Mouse (Mus musculus) hindbrain, embryonic 10.5 days (tissue): ENCODE measurements around the gene Gemin2. TPM values are rescaled to one million over a fixed set of nuclear protein-coding genes. Genes with fewer than 3 reads are reported as not detected.
"Not testable (repeated sequence)": the region's sequence is repeated elsewhere in the genome, so short reads cannot be mapped to it uniquely, and the experiment has no call there.

ENCODE experiments used
- DNase-seq: peaks from one replicate; pipeline ENCODE4 v3.0.0-alpha.2; 2017; ENCODE audit warnings: low spot score
- H3K27ac ChIP-seq: fragments of 300-500 bp; sonication (generic); 2 replicates; pipeline ENCODE4 v1.5.1; 2016; ENCODE audit warnings: mild to moderate bottlenecking, moderate library complexity
- H3K27me3 ChIP-seq: fragments of 300-500 bp; sonication (generic); 2 replicates; pipeline ENCODE4 v1.6.1; 2016; ENCODE audit warnings: mild to moderate bottlenecking; ENCODE audit not compliant: poor library complexity, insufficient read depth, severe bottlenecking
- H3K36me3 ChIP-seq: fragments of 300-500 bp; sonication (generic); 2 replicates; pipeline ENCODE4 v1.6.1; 2016; ENCODE audit warnings: mild to moderate bottlenecking, moderate library complexity
- H3K4me1 ChIP-seq: fragments of 300-500 bp; sonication (generic); replicated peaks from 2 replicates; pipeline ENCODE4 v1.6.1; 2016; ENCODE audit warnings: mild to moderate bottlenecking
- H3K4me3 ChIP-seq: fragments of 300-500 bp; sonication (generic); 2 replicates; pipeline ENCODE4 v1.5.1; 2016; ENCODE audit warnings: mild to moderate bottlenecking, moderate library complexity
- H3K9me3 ChIP-seq: fragments of 300-500 bp; sonication (generic); 2 replicates; pipeline ENCODE4 v1.6.1; 2016; ENCODE audit warnings: mild to moderate bottlenecking, moderate library complexity
- WGBS: fragments of 180-500 bp; shearing (Covaris S2); methylation state at CpG from one replicate; pipeline ENCODE4 v1.1.7; 2016; 5-methylcytosine and 5-hydroxymethylcytosine counted together
- polyA plus RNA-seq: library from polyadenylated mRNA; unstranded; fragments of >200 nt; fragmentation: Nextera tagmentation; extraction: Ambion mirVana; gene quantifications from 2 replicates; pipeline ENCODE4 v1.2.1, GENCODE M21; 2016

Gene Gemin2
- polyA plus RNA-seq, 1 experiment from 2014 or later = 28.7 TPM

- 69% methylated on average over 10 of the region's 10 CpGs for WGBS
- Histone ChIP-seq H3K4me3 (peak overlapping the region; percentile 36), H3K9me3 (no peaks in the 10 kb centered on the region), H3K27ac (peak overlapping the region; percentile 94), H3K4me1 (0 out of 2 replicates have a peak, but pooled peaks cover 4% of the 10 kb centered on the region), H3K27me3 (no peaks in the 10 kb centered on the region), H3K36me3 (peaks cover 37% of the 10 kb centered on the region)
- no peak for DNase-seq
These were observed 26.2 kb downstream of the Gemin2 start for GRCm38 (mm10) chr12:59039162-59039970.

GRCm38 (mm10) chr12:59039971-59040844 is 27.0 kb downstream of the Gemin2 start:
- H3K27me3 ChIP-seq = no peaks in the 10 kb centered on the region
- peaks cover 41% of the 10 kb centered on the region for H3K36me3 ChIP-seq
- no peaks in the 10 kb centered on the region for H3K9me3 ChIP-seq
- peak; percentile 79 for DNase-seq
- WGBS = 2% methylated on average over 23 of the region's 23 CpGs
- peak overlapping the region; percentile 94 for H3K27ac ChIP-seq
- 0 out of 2 replicates have a peak, but pooled peaks cover 4% of the 10 kb centered on the region for H3K4me1 ChIP-seq
- H3K4me3 ChIP-seq = peak overlapping the region; percentile 36

DNA sequence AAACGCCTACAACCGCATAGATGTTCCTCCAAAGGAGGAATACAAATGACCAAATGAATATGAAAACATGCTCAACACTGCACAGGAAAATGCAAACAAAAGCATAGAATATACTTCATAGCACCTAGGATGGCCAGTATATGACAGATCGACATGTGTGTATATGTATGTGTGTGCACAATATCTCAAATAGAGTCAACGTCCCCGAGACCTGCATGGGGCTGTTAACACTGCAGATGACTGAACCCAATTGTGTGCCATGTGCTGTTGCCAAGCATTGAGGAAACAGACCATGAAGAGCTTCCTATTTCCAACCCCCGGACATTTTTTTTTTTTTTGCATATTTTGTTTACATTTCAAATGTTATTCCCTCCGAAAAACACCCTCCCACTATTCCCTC is 27.7 kb downstream of the Gemin2 start:
- DNase-seq = no peak
- Histone ChIP-seq H3K27ac (no peak overlapping the region), H3K4me1 (0 out of 2 replicates have a peak, but pooled peaks cover 4% of the 10 kb centered on the region), H3K27me3 (no peaks in the 10 kb centered on the region), H3K9me3 (no peaks in the 10 kb centered on the region), H3K4me3 (no peak overlapping the region), H3K36me3 (peaks cover 47% of the 10 kb centered on the region)
- WGBS = 35% methylated on average over 7 of the region's 7 CpGs

DNA sequence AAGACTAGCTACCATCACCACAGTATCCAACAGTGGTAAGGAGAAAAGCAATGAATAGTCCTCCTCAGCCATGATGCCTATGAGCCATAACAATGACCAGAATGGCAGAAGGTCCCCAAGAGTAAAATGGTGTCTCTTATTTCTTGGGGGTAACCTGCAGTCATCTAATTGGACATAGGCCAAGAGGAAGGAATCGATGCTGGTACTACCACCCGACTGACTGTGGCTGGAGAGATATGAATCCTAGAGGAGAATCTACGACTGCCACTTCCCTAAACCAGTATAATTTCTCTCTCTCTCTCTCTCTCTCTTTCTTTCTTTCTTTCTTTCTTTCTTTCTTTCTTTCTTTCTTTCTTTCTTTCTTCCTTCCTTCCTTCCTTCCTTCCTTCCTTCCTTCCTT is 39.3 kb downstream of the Gemin2 start:
- Histone ChIP-seq H3K27ac (no peak overlapping the region), H3K27me3 (no peaks in the 10 kb centered on the region), H3K9me3 (no peaks in the 10 kb centered on the region), H3K36me3 (peaks cover 77% of the 10 kb centered on the region), H3K4me3 (no peak overlapping the region), H3K4me1 (no peaks in the 10 kb centered on the region)
- DNase-seq = no peak
- WGBS = 98% methylated on average over 3 of the region's 3 CpGs

DNA sequence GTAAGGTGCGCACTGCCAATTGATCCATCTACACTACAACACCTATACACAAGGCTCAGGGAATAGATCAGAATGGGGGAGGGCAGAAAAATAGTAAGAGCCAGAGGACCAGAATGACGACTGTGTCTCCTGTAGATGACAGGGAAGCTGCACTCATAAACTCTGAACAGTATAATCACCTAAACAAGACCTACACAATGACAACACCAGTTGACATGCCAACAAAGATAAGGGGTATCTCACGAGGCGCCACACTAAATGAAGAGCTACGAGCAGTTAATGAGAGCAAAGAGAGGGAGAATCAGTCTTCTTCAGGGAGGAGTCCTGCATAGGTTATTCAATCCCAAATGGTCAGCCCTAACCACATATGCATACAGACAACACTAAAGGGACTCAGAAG is 40.0 kb downstream of the Gemin2 start:
- Histone ChIP-seq H3K27ac (no peak overlapping the region), H3K27me3 (no peaks in the 10 kb centered on the region), H3K4me1 (no peaks in the 10 kb centered on the region), H3K4me3 (no peak overlapping the region), H3K36me3 (peaks cover 76% of the 10 kb centered on the region), H3K9me3 (no peaks in the 10 kb centered on the region)
- 91% methylated on average over 5 of the region's 5 CpGs for WGBS
- no peak for DNase-seq

DNA sequence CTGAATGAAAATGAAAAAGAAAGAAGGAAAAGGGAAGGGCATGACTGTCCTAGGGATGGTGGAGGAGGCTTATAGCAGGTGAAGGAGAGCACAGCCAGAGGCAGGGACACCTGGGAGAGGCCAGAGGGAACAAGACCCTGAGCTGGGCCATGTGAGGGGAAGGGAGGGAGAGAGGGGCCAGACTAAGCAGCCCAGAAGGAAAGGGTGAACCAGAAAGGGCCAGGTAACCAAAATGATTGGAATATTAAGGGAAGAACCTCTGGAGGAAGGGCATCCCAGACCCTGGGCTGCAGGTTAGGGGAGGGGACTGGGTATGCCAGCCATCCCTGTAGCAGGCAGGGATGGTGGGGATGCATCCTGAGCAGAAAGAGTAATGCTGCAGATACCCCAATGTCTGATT is 40.8 kb downstream of the Gemin2 start:
- H3K4me1 ChIP-seq = peaks cover under 1% of the 10 kb centered on the region; the same call in 1 of the 2 replicates

DNA sequence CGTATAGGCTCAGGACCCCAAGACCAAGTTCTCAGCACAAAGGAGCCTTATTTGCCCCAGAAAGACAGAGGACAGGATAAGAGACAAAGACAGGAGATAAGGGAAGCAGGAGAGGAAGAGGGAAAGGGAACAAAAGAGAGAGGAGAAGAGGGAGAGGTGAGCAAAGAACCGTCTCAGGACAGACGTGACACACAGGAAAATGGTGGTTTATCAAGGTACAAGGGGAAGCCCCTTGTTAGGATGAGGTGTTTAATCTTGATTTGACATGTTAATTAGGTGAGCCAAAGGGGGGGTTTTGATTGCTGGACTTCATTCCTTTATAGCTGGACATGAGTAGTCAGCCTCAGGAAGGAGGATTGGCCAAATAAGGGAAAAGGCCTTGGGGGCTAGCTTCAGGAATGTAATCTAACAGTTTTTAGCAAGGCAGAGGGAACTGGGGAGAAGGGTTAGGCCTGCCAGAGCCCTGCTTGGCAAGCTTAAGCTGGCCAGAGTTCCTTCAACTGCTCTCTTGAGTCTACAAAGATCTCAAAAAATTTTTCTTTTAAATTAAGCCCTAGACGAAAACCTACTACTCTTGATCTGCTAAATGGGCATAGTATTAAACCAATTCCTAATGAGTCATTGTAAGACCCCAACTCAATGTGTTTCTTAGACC is 42.1 kb downstream of the Gemin2 start:
- WGBS = 90% methylated on average over 4 of the region's 4 CpGs
- peaks cover 72% of the 10 kb centered on the region for H3K36me3 ChIP-seq
- no peak for DNase-seq

More for the DNA sequence above, 40.8 kb downstream of the Gemin2 start:
- no peaks in the 10 kb centered on the region for H3K9me3 ChIP-seq
- H3K36me3 ChIP-seq = peaks cover 76% of the 10 kb centered on the region
- no peak overlapping the region for H3K27ac ChIP-seq
- H3K4me3 ChIP-seq = no peak overlapping the region
- H3K27me3 ChIP-seq = no peaks in the 10 kb centered on the region
- no peak for DNase-seq

GRCm38 (mm10) chr12:59056222-59056621 is 43.0 kb downstream of the Gemin2 start:
- Histone ChIP-seq H3K27ac (no peak overlapping the region), H3K4me3 (no peak overlapping the region), H3K4me1 (peaks cover 18% of the 10 kb centered on the region), H3K27me3 (no peaks in the 10 kb centered on the region), H3K36me3 (peaks cover 67% of the 10 kb centered on the region), H3K9me3 (no peaks in the 10 kb centered on the region)
- WGBS = 96% methylated on average over 11 of the region's 11 CpGs
- no peak for DNase-seq

More for the DNA sequence above, 42.1 kb downstream of the Gemin2 start:
- H3K9me3 ChIP-seq = no peaks in the 10 kb centered on the region
- no peak overlapping the region for H3K27ac ChIP-seq
- peaks cover 14% of the 10 kb centered on the region for H3K4me1 ChIP-seq
- no peak overlapping the region for H3K4me3 ChIP-seq
- H3K27me3 ChIP-seq = no peaks in the 10 kb centered on the region

GRCm38 (mm10) chr12:59058242-59058641 is 45.0 kb downstream of the Gemin2 start:
- Histone ChIP-seq H3K36me3 (peaks cover 59% of the 10 kb centered on the region), H3K4me1 (peaks cover 20% of the 10 kb centered on the region)
- not testable (repeated sequence) for H3K4me3 ChIP-seq, H3K27me3 ChIP-seq, H3K27ac ChIP-seq, DNase-seq, H3K9me3 ChIP-seq
- WGBS = 91% methylated on average over 5 of the region's 5 CpGs

DNA sequence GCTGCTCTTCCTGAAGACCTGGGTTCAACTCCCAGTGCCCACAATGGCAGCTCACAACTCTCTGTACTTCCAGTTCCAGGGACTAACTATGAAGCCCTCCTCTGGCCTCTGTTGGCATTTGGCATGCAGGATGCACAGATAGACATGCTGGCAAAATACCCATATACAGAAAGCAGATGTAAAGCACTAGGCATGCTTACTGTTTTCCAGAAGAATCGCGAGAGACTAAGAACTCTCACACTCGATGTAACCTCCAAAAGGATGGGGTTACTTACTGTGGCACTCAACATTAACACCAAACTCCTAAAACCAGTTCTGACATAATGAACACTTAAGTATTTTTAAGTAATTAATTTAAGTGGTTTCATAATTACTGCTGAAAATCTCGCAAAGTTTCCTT is 47.1 kb downstream of the Gemin2 start:
- H3K4me1 ChIP-seq = peaks cover 20% of the 10 kb centered on the region
- DNase-seq = no peak
- H3K27me3 ChIP-seq = no peaks in the 10 kb centered on the region
- WGBS = 70% methylated on average over 4 of the region's 4 CpGs
- peak overlapping the region; percentile 80 for H3K4me3 ChIP-seq
- peak overlapping the region; percentile 96 for H3K27ac ChIP-seq
- H3K9me3 ChIP-seq = no peaks in the 10 kb centered on the region
- H3K36me3 ChIP-seq = peaks cover 43% of the 10 kb centered on the region

DNA sequence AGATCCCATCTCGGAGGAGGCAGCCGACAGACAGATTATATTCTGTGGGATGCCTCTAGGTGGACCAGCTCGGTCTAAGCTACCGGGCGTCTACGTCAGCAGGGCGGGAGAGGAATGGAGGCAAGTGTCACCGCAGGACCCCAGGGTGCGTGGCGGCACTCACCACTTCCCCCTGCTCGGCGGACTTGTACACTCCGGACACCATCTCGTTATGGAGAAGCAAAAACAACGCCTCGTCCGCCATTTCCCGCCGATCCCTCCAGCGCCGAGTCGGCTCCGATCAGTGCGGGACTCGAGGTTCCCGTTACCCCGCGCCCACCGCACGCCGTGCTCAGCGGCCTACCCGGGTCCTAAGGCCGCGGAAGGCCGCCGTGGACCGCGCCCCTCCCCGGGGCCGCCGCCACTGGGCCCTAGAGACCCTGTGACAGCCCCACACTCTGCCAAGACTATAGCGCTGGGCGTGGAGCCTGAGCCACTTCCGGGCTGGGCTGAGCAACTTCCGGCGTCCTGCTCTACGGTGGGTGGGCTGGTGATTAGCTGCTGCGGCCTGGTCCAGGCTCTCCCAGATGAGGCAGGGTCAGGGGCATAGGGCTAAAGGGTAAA is 47.9 kb downstream of the Gemin2 start, which contains the start of gene Trappc6b:
Gene Trappc6b (minus strand): TSS at position 480 of the 603 bp plus-strand sequence.
- H3K9me3 ChIP-seq = no peaks in the 10 kb centered on the region
- H3K36me3 ChIP-seq = peaks cover 35% of the 10 kb centered on the region
- under 1% methylated on average over 49 of the region's 49 CpGs for WGBS
- H3K4me1 ChIP-seq = peaks cover 25% of the 10 kb centered on the region
- H3K27me3 ChIP-seq = no peaks in the 10 kb centered on the region
- peak within 1 kb of the TSS; percentile 96 for H3K27ac ChIP-seq
- peak within 1 kb of the TSS; percentile 80 for H3K4me3 ChIP-seq
- peak; percentile 89 for DNase-seq

GRCm38 (mm10) chr12:59064837-59065236 is 51.6 kb downstream of the Gemin2 start:
- no peak for DNase-seq
- H3K27me3 ChIP-seq = no peaks in the 10 kb centered on the region
- peaks cover 25% of the 10 kb centered on the region for H3K4me1 ChIP-seq
- no peak overlapping the region for H3K27ac ChIP-seq
- no peaks in the 10 kb centered on the region for H3K9me3 ChIP-seq
- H3K36me3 ChIP-seq = peaks cover 19% of the 10 kb centered on the region
- 83% methylated on average over 8 of the region's 8 CpGs for WGBS
- H3K4me3 ChIP-seq = no peak overlapping the region
